Mouse (Mus musculus) heart, embryonic 12.5 days (tissue): Measurements from ENCODE around the gene Vcp. TPM values are rescaled to one million over a fixed set of nuclear protein-coding genes. Genes with fewer than 3 reads are reported as not detected.
"Not testable (repeated sequence)": the region's sequence is repeated elsewhere in the genome, so short reads cannot be mapped to it uniquely, and the experiment has no call there.

ENCODE experiments used
- ATAC-seq: fragments of 200-750 bp; cut with Nextera tagmentation; 2 replicates; pipeline ENCODE4 v1.8.0; 2017; ENCODE audit warnings: moderate TSS enrichment, moderate library complexity; ENCODE audit not compliant: insufficient number of reproducible peaks, low FRiP score
- H3K27ac ChIP-seq: fragments of 300-500 bp; sonication (generic); 2 replicates; pipeline ENCODE4 v1.5.1; 2016; ENCODE audit warnings: mild to moderate bottlenecking, moderate library complexity; ENCODE audit not compliant: poor library complexity, severe bottlenecking
- H3K27me3 ChIP-seq: fragments of 300-500 bp; sonication (generic); replicated peaks from 2 replicates; pipeline ENCODE4 v1.6.1; 2016; ENCODE audit warnings: mild to moderate bottlenecking, moderate library complexity
- H3K36me3 ChIP-seq: fragments of 300-500 bp; sonication (generic); 2 replicates; pipeline ENCODE4 v1.6.1; 2016; ENCODE audit warnings: mild to moderate bottlenecking, moderate library complexity
- H3K4me1 ChIP-seq: fragments of 300-500 bp; sonication (generic); replicated peaks from 2 replicates; pipeline ENCODE4 v1.6.1; 2016; ENCODE audit warnings: mild to moderate bottlenecking
- H3K4me2 ChIP-seq: fragments of 300-500 bp; sonication (generic); 2 replicates; pipeline ENCODE4 v1.6.1; 2016; ENCODE audit warnings: mild to moderate bottlenecking, moderate library complexity
- H3K4me3 ChIP-seq: fragments of 300-500 bp; sonication (generic); 2 replicates; pipeline ENCODE4 v1.5.1; 2016; ENCODE audit warnings: mild to moderate bottlenecking
- H3K9ac ChIP-seq: fragments of 300-500 bp; sonication (generic); 2 replicates; pipeline ENCODE4 v1.6.1; 2016; ENCODE audit warnings: mild to moderate bottlenecking, moderate library complexity
- H3K9me3 ChIP-seq: fragments of 300-500 bp; sonication (generic); replicated peaks from 2 replicates; pipeline ENCODE4 v1.6.1; 2016; ENCODE audit warnings: mild to moderate bottlenecking, moderate library complexity
- WGBS: fragments of 180-500 bp; shearing (Covaris S2); methylation state at CpG from one replicate; pipeline ENCODE4 v1.1.7; 2016; 5-methylcytosine and 5-hydroxymethylcytosine counted together
- polyA plus RNA-seq: library from polyadenylated mRNA; unstranded; fragments of >200 nt; fragmentation: Nextera tagmentation; extraction: Ambion mirVana; gene quantifications from 2 replicates; pipeline ENCODE4 v1.2.1, GENCODE M21; 2016

The Vcp gene
- 568 and 582 TPM in 2 replicates for polyA plus RNA-seq

DNA sequence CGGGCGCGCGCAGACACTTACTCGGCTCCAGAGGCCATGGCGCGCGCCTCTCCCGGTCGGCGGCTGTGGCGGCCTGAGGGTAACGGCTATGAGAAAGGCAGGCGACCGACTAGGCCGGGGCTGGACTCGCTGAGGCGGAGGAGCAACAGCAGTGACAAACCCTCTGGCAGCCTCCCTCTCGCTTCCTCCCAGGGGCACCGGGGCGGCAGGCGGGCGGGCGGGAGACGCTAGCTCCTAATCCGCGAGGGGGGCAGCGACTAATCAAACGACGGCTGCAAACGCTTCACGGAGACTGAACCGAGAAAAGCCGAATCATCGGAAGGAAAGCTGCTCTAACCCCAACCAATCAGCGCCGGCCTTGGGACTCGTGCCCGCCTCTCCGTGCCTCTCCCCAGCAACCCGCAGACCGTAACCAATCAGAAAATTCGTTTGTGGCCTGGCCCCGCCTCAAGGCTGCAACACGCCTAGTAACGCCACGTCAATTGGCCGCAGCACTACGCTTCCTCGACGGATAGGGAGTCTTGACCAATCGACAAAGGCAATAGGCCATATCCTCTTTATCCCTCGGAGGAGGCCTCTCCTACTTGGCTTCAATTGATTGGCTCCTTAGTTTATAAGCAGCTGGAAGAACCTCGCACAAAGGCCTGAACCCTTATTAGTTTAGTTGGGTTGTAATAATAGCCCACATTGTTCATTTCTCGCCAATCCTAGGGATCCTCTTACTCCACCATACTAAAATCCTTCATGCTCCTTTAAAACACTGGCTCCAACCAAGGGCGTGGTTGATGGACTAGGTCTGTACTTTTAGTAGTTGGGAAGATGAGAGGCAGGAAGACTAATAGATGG lies at the start of gene Vcp:
Vcp (minus strand) TSS at position 367 of the 846 bp plus-strand sequence.
- H3K36me3 ChIP-seq: peaks cover 19% of the 10 kb centered on the region
- peak within 1 kb of the TSS; percentile 100 for H3K27ac ChIP-seq
- WGBS: under 1% methylated on average over 52 of the region's 56 CpGs
- peak within 1 kb of the TSS; percentile 99 for H3K9ac ChIP-seq
- H3K4me3 ChIP-seq: peak within 1 kb of the TSS; percentile 97
- peak; percentile 98 for ATAC-seq
- peaks cover 20% of the 10 kb centered on the region for H3K4me1 ChIP-seq
- not testable (repeated sequence) for H3K9me3 ChIP-seq, H3K27me3 ChIP-seq
- peak within 1 kb of the TSS; percentile 65 for H3K4me2 ChIP-seq

DNA sequence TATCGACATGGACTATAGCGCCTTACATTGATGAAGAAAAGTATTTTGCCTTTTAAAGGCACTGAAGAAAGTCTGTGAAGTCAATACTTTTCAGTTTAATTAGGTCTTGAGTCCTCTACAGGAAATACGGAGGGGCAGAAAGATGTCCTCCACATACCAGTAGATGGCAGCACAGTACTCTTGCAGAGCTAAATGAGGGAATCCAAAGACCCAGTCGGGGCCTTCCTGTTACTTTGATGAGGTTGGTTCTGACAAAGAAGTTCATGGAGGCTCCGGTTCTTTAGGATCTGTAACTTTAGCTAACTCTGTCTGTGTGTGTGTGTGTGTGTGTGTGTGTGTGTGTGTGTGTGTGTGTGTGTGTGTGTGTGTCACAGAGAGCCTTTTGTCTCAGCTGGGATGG lies 46.9 kb upstream of the Vcp start:
- Histone ChIP-seq H3K9me3 (no peaks in the 10 kb centered on the region), H3K4me3 (no peak overlapping the region), H3K9ac (no peak overlapping the region), H3K4me1 (peaks cover 33% of the 10 kb centered on the region), H3K4me2 (0 out of 2 replicates have a peak overlapping the region, but pooled peaks have one; percentile 8), H3K36me3 (no peaks in the 10 kb centered on the region), H3K27me3 (no peaks in the 10 kb centered on the region), H3K27ac (no peak overlapping the region)
- no peak for ATAC-seq
- 8% methylated on average over 5 of the region's 5 CpGs for WGBS

DNA sequence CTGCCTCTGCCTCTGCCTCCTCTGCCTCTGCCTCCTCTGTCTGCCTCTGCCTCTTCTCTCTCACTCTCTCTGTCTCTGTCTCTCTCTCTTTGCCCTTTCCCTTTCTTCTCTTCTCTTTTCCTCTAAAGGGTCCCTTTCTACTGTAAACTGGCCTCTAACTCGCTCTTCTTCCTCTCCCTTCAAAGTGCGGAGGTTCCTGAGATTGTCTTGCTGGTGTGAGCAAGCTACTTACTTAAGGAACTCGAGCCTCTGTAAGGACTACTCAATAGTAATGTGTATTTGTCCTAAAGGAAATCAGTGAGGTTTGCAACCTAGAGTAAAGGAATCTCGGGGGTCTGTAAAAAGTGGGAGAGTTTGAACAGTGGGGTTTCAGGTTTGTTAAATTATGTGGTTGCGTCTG lies 46.3 kb upstream of the Vcp start:
- Histone ChIP-seq H3K4me3 (peak overlapping the region; percentile 69; the same call in 1 of the 2 replicates), H3K27ac (no peak overlapping the region), H3K9ac (no peak overlapping the region), H3K9me3 (no peaks in the 10 kb centered on the region), H3K4me2 (peak overlapping the region; percentile 73), H3K4me1 (peaks cover 33% of the 10 kb centered on the region), H3K27me3 (no peaks in the 10 kb centered on the region), H3K36me3 (no peaks in the 10 kb centered on the region)
- no peak for ATAC-seq
- WGBS: 64% methylated on average over 5 of the region's 5 CpGs

DNA sequence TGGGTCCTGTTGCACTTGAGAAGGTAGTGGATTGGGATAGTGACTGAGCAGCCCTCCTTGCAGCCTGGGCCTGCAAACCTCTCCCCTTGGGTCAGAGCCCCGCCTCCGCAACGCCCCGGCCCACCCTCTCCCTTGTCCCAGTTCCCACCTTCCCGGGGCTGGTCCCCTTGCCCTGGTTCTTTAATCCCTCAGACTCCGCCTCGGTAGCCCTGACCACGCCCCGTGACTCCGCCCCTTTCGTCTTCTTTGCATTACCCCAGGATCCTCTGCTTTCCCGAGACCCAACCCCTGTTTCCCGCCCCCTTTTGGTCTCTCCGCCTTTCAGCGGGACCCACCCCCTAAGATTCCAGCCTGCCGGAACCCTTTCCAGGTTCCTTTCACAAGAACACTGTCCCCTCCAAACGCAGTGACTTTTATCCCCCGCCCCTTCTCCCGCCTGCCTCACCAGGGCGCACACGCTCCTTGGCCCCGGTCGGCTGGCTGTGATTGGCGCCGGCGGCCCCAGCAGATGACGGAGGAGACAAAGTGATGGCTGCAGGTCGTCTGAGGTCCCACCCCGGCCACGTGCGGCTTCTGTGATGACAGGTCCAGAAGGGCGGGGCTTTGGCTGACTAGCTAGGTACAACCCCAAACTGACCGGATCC lies 45.5 kb upstream of the Vcp start, which contains the start of gene Fam214b:
Fam214b (minus strand) TSS at position 562 of the 644 bp plus-strand sequence.
- H3K27me3 ChIP-seq: no peaks in the 10 kb centered on the region
- H3K9ac ChIP-seq: peak within 1 kb of the TSS; percentile 67
- H3K9me3 ChIP-seq: no peaks in the 10 kb centered on the region
- WGBS: 1% methylated on average over 33 of the region's 33 CpGs
- H3K4me1 ChIP-seq: peaks cover 36% of the 10 kb centered on the region
- H3K4me2 ChIP-seq: peak within 1 kb of the TSS; percentile 73
- H3K36me3 ChIP-seq: no peaks in the 10 kb centered on the region
- H3K4me3 ChIP-seq: peak within 1 kb of the TSS; percentile 69
- ATAC-seq: peak; percentile 95
- H3K27ac ChIP-seq: peak within 1 kb of the TSS; percentile 73; the same call in 1 of the 2 replicates

DNA sequence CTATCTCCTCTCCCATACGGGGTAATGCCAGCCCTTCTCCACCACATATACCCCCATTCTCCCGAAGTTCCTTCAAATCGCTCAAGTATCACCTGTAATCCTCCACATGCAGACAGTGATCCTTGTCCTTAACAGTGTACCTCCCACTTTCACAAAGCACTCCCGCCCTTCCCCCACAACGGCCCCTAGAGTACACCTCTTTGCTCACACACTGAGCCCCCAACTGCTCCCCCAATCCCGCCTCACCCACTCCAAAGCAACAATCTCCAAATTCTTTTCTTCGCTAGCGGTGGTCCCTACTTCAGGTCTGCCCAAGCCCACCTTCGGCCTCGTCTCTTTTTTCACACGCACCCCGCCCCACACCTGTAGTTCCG lies 45.0 kb upstream of the Vcp start:
- H3K4me2 ChIP-seq: peak overlapping the region; percentile 73
- H3K4me3 ChIP-seq: peak overlapping the region; percentile 69
- no peaks in the 10 kb centered on the region for H3K36me3 ChIP-seq
- no peak for ATAC-seq
- peak overlapping the region; percentile 67 for H3K9ac ChIP-seq
- peaks cover 40% of the 10 kb centered on the region for H3K4me1 ChIP-seq
- no peaks in the 10 kb centered on the region for H3K9me3 ChIP-seq
- WGBS: 8% methylated on average over 13 of the region's 13 CpGs
- H3K27ac ChIP-seq: peak overlapping the region; percentile 73; the same call in 1 of the 2 replicates
- no peaks in the 10 kb centered on the region for H3K27me3 ChIP-seq

DNA sequence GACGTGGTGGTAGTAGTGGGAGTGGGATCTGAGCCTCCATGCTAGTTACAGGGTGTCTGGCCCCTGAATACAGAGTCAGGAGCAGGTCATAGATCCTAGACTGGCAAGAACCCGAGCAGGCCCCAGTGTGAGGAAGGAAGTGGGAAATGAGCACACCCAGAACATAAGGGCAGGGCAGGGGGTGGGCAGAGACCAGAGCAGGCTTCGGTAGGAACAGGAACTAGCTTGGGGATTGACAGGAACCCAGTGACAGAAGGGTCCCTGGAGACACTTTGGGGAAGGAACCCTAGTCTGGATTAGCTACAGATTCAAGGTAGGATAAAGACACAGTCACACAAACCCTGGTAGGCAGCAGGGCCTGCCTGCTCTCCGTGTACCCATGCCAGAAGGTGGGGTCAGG lies 44.4 kb upstream of the Vcp start:
- H3K4me1 ChIP-seq: peaks cover 40% of the 10 kb centered on the region
- peak overlapping the region; percentile 67; the same call in 1 of the 2 replicates for H3K9ac ChIP-seq
- H3K27me3 ChIP-seq: no peaks in the 10 kb centered on the region
- no peaks in the 10 kb centered on the region for H3K36me3 ChIP-seq
- no peak for ATAC-seq
- peak overlapping the region; percentile 73 for H3K4me2 ChIP-seq
- H3K9me3 ChIP-seq: no peaks in the 10 kb centered on the region
- WGBS: 28% methylated on average over 4 of the region's 4 CpGs
- H3K4me3 ChIP-seq: peak overlapping the region; percentile 69
- H3K27ac ChIP-seq: peak overlapping the region; percentile 73

DNA sequence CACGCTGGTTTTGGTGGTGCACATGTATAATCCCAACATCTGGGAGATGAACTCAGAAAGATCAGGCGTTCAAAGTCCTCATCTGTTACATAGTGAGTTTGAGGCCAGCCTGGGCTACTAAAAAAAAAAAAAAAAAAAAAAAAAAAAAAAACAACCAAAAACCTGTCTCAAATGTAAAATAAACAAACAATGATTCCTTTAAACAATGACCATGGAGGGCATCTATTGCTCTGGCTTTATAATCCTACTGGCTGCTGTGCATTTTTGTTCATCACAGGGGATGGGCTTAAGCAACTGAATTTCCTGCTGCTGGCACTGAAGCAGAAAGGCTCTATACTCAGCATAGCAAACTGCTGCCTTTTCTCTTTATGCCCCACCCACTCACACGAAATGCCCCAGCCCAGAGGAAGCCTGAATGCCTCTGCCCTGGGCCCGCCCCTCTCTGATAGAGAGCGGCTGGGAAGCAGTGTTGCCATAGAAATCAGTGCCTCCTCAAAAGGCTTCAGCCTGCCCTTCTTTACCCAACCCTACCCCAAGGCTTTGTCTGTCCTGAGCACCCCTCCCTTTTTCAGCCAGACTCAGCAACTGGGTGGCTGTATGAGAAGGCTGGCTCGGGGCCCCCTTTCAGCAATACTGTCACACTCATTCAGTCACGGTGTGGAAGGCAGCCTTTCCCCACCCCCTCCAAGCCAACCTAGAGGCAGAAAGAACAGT lies 43.5 kb upstream of the Vcp start:
- Histone ChIP-seq H3K27me3 (no peaks in the 10 kb centered on the region), H3K4me1 (peaks cover 47% of the 10 kb centered on the region), H3K27ac (peak overlapping the region; percentile 73), H3K9me3 (no peaks in the 10 kb centered on the region), H3K4me3 (peak overlapping the region; percentile 69), H3K9ac (0 out of 2 replicates have a peak overlapping the region, but pooled peaks have one; percentile 67), H3K36me3 (no peaks in the 10 kb centered on the region), H3K4me2 (peak overlapping the region; percentile 73)
- WGBS: 18% methylated on average over 7 of the region's 7 CpGs
- peak; percentile 19 for ATAC-seq

DNA sequence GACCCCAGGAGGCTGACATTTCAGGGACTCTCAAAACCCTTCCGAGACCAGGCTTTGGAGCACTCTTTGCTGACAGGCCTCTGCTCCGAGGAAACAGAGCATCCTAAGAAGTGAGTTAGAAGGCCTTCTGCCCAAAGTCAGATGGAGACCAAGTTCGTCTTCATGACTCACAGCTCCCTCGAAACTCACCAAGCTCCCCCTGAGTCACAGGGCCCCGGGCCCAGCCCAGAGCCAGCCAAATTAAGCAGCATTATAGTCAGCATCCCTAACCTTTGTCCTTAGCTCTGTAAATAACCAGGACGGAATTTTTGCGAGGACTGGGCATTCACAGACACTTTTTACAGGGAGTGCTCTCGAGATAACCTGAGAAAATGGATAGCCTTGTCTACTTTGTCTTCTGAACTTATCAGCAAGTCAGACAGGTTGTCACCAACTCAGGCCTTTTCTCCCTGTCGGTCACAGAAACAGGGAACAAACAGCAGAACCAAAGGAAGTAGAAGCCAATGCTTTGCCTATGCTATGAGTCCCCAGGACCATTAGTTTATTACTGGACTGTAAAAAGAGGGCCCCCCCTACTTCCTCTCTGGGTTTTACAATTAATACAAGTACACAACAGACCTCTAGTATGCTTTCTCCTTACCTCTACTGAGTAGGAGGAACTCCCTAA lies 40.7 kb upstream of the Vcp start:
- Histone ChIP-seq H3K4me2 (no peak overlapping the region), H3K9ac (no peak overlapping the region), H3K4me3 (no peak overlapping the region), H3K27ac (0 out of 2 replicates have a peak overlapping the region, but pooled peaks have one; percentile 15), H3K27me3 (no peaks in the 10 kb centered on the region), H3K4me1 (peaks cover 57% of the 10 kb centered on the region), H3K36me3 (peaks cover 9% of the 10 kb centered on the region), H3K9me3 (no peaks in the 10 kb centered on the region)
- 49% methylated on average over 9 of the region's 9 CpGs for WGBS
- ATAC-seq: no peak

DNA sequence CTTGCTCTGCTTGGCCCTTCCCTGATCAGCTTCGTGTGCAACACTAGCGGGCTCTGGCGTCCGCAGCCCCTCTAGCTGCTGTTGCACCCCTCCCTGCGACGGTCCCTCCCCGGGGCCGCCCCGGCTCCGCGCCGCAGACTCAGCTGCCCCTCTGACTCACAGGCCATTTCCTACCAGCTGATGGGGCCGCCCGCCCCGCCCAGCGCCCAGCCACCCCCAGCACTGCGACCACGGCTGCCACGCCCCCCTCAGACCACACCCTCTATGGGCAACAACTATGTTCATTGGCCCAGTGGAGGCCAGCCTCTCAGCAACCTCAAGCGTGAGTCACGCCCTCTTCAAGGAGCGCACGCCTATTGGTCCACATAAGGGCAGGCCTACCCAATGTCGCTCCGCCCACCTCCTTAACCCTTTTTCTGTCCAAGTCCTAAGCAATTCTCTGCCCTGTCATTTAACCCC lies 39.8 kb upstream of the Vcp start:
- 1% methylated on average over 25 of the region's 25 CpGs for WGBS

DNA sequence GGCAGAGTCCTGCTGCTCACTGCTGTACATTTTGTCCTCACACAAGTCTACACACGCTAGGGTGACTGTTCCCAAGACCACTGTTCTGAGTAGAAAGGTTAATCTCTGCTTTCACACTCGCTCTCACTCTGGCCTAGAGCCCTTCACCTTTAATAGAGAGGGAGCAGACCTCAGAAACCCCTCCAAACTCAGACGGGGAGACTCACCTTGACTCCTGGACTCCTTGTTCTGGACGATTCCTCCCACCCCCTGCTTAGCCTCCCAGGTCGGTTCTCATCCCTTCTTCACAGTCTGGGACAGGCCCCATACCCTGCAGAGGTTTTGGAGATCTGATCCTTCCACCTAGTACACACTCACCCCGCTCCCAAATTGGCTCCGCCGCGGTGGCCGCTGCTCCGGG lies 39.3 kb upstream of the Vcp start:
- H3K36me3 ChIP-seq: peaks cover 20% of the 10 kb centered on the region
- no peaks in the 10 kb centered on the region for H3K27me3 ChIP-seq
- H3K9me3 ChIP-seq: no peaks in the 10 kb centered on the region
- H3K9ac ChIP-seq: peak overlapping the region; percentile 88
- ATAC-seq: peak; percentile 15
- WGBS: under 1% methylated on average over 11 of the region's 11 CpGs
- H3K4me1 ChIP-seq: peaks cover 48% of the 10 kb centered on the region
- H3K4me2 ChIP-seq: peak overlapping the region; percentile 94
- peak overlapping the region; percentile 85 for H3K27ac ChIP-seq
- peak overlapping the region; percentile 71 for H3K4me3 ChIP-seq

More for the DNA sequence above, 39.8 kb upstream of the Vcp start:
- Histone ChIP-seq H3K27ac (peak overlapping the region; percentile 85), H3K9me3 (no peaks in the 10 kb centered on the region), H3K27me3 (no peaks in the 10 kb centered on the region), H3K4me2 (peak overlapping the region; percentile 94), H3K36me3 (peaks cover 16% of the 10 kb centered on the region), H3K9ac (peak overlapping the region; percentile 88), H3K4me1 (peaks cover 54% of the 10 kb centered on the region), H3K4me3 (peak overlapping the region; percentile 71)
- ATAC-seq: peak; percentile 96
